Mouse (Mus musculus) CH12.LX (cell line): ENCODE results near the gene Sf3b2. TPM values are rescaled to one million over a fixed set of nuclear protein-coding genes. Genes with fewer than 3 reads are reported as not detected.
A peak's percentile ranks its signal among the peaks of the same experiment; 100 is the strongest.

Experiments used
- DNase-seq: peaks from one replicate; pipeline ENCODE4 v3.0.0-alpha.2; 2013; ENCODE audit errors: extremely low read depth
- H3K27ac ChIP-seq: 2 replicates; pipeline ENCODE4 v1.5.1; 2012; ENCODE audit warnings: low read depth, mild to moderate bottlenecking, control low read depth, moderate library complexity; ENCODE audit not compliant: insufficient read depth
- H3K27me3 ChIP-seq: replicated peaks from 2 replicates; pipeline ENCODE3; 2012; ENCODE audit warnings: inconsistent platforms
- H3K36me3 ChIP-seq, 2 experiments: replicated peaks in 1 of 2; 2 replicates each; pipeline versions ENCODE3 to v1.6.1; 2012; ENCODE audit warnings: inconsistent platforms in 1 of 2, low read length in 1 of 2, mild to moderate bottlenecking in 1 of 2, mixed read lengths in 1 of 2, moderate library complexity in 1 of 2; ENCODE audit not compliant: control insufficient read depth in 1 of 2, insufficient read depth in 1 of 2
- H3K4me1 ChIP-seq, 2 experiments: 2 replicates each; pipeline ENCODE4 v1.6.1; 2012; ENCODE audit warnings: inconsistent platforms in 1 of 2, moderate library complexity in 1 of 2; ENCODE audit not compliant: insufficient read depth in 2 of 2, control insufficient read depth in 1 of 2
- H3K4me2 ChIP-seq: 2 replicates; pipeline ENCODE4 v1.6.1; 2012; ENCODE audit warnings: low read depth, mild to moderate bottlenecking, control low read depth; ENCODE audit not compliant: poor library complexity, insufficient read depth, severe bottlenecking
- H3K4me3 ChIP-seq, 3 experiments: fragments of 150-350 bp in 1 of 3; sonication (generic) in 1 of 3; replicated peaks in 1 of 3; 2 replicates each; pipeline versions ENCODE3 to v1.5.1; 2011 to 2012; ENCODE audit warnings: low read depth in 2 of 3, low read length in 2 of 3, mild to moderate bottlenecking in 2 of 3, moderate library complexity in 2 of 3, control low read depth in 1 of 3, improper control_type of control experiment in 1 of 3, inconsistent platforms in 1 of 3, mixed read lengths in 1 of 3; ENCODE audit not compliant: poor library complexity in 1 of 3
- H3K79me2 ChIP-seq: replicated peaks from 2 replicates; pipeline ENCODE4 v1.6.1; 2012; ENCODE audit warnings: mild to moderate bottlenecking, moderate library complexity; ENCODE audit not compliant: control insufficient read depth, poor library complexity, insufficient read depth, severe bottlenecking; ENCODE audit errors: extremely low read depth
- H3K9ac ChIP-seq: 2 replicates; pipeline ENCODE4 v1.6.1; 2012; ENCODE audit warnings: low read depth, mild to moderate bottlenecking, control low read depth, moderate library complexity; ENCODE audit not compliant: insufficient read depth
- H3K9me3 ChIP-seq: replicated peaks from 2 replicates; pipeline ENCODE3; 2012; ENCODE audit warnings: low read length, inconsistent platforms, mixed read lengths
- BHLHE40 ChIP-seq: IDR thresholded peaks from 2 replicates; pipeline ENCODE4 v1.6.1; 2011; ENCODE audit warnings: mild to moderate bottlenecking, low read depth, low read length, improper control_type of control experiment
- CTCF ChIP-seq, 2 experiments: IDR thresholded peaks in 1 of 2; conservative IDR thresholded peaks in 1 of 2; 2 replicates each; pipeline ENCODE4 v1.5.1; 2011 to 2012; ENCODE audit warnings: low read depth in 2 of 2, low read length in 2 of 2, improper control_type of control experiment in 1 of 2, inconsistent platforms in 1 of 2, mild to moderate bottlenecking in 1 of 2, moderate library complexity in 1 of 2
- EP300 ChIP-seq: IDR thresholded peaks from 2 replicates; pipeline ENCODE4 v1.6.1; 2011; ENCODE audit warnings: low read length, improper control_type of control experiment
- ETS1 ChIP-seq: conservative IDR thresholded peaks from 2 replicates; pipeline ENCODE4 v1.6.1; 2012; ENCODE audit warnings: low read depth, mild to moderate bottlenecking, inconsistent platforms, low read length, improper control_type of control experiment, moderate library complexity
- GABPA ChIP-seq: IDR thresholded peaks from 2 replicates; pipeline ENCODE4 v1.6.1; 2012; ENCODE audit warnings: low read depth, low read length, improper control_type of control experiment, inconsistent platforms; ENCODE audit not compliant: insufficient replicate concordance
- IRF4 ChIP-seq: IDR thresholded peaks from 2 replicates; pipeline ENCODE4 v1.6.1; 2014; ENCODE audit warnings: low read depth, mild to moderate bottlenecking, inconsistent platforms, low read length, improper control_type of control experiment
- JUND ChIP-seq: conservative IDR thresholded peaks from 2 replicates; pipeline ENCODE4 v1.6.1; 2011; ENCODE audit warnings: low read depth, low read length, improper control_type of control experiment
- MAFK ChIP-seq: IDR thresholded peaks from 2 replicates; pipeline ENCODE4 v1.6.1; 2011; ENCODE audit warnings: low read length, improper control_type of control experiment; ENCODE audit not compliant: insufficient replicate concordance
- MAX ChIP-seq: IDR thresholded peaks from 2 replicates; pipeline ENCODE4 v1.6.1; 2011; ENCODE audit warnings: low read length, improper control_type of control experiment
- MEF2A ChIP-seq: IDR thresholded peaks from 2 replicates; pipeline ENCODE4 v1.6.1; 2014; ENCODE audit warnings: low read depth, mild to moderate bottlenecking, inconsistent platforms, low read length, improper control_type of control experiment, borderline replicate concordance
- MXI1 ChIP-seq: IDR thresholded peaks from 2 replicates; pipeline ENCODE4 v1.6.1; 2011; ENCODE audit warnings: mild to moderate bottlenecking, low read depth, low read length, improper control_type of control experiment
- MYC ChIP-seq: IDR thresholded peaks from 2 replicates; pipeline ENCODE4 v1.6.1; 2011; ENCODE audit warnings: low read depth, mild to moderate bottlenecking, improper control_type of control experiment, low read length
- NELFE ChIP-seq: IDR thresholded peaks from 2 replicates; pipeline ENCODE4 v1.6.1; 2011; ENCODE audit warnings: low read depth, low read length, improper control_type of control experiment
- NRF1 ChIP-seq: IDR thresholded peaks from 2 replicates; pipeline ENCODE4 v1.6.1; 2014; ENCODE audit warnings: low read depth, mild to moderate bottlenecking, inconsistent platforms, low read length, improper control_type of control experiment, moderate library complexity
- RAD21 ChIP-seq: IDR thresholded peaks from 2 replicates; pipeline ENCODE4 v1.6.1; 2011; ENCODE audit warnings: low read depth, mild to moderate bottlenecking, low read length, improper control_type of control experiment, moderate library complexity
- SMC3 ChIP-seq: IDR thresholded peaks from 2 replicates; pipeline ENCODE4 v1.6.1; 2011; ENCODE audit warnings: low read depth, low read length, improper control_type of control experiment
- TCF12 ChIP-seq: IDR thresholded peaks from 2 replicates; pipeline ENCODE4 v1.6.1; 2014; ENCODE audit warnings: low read depth, mild to moderate bottlenecking, inconsistent platforms, low read length, improper control_type of control experiment
- UBTF ChIP-seq: IDR thresholded peaks from 2 replicates; pipeline ENCODE4 v1.6.1; 2012; ENCODE audit warnings: low read depth, mild to moderate bottlenecking, inconsistent platforms, low read length, improper control_type of control experiment, moderate library complexity
- USF1 ChIP-seq: IDR thresholded peaks from 2 replicates; pipeline ENCODE4 v1.6.1; 2014; ENCODE audit warnings: low read depth, mild to moderate bottlenecking, inconsistent platforms, low read length, improper control_type of control experiment
- USF2 ChIP-seq: conservative IDR thresholded peaks from 2 replicates; pipeline ENCODE4 v1.6.1; 2011; ENCODE audit warnings: low read depth, low read length, improper control_type of control experiment
- ZC3H11A ChIP-seq: IDR thresholded peaks from 2 replicates; pipeline ENCODE4 v1.6.1; 2012; ENCODE audit warnings: low read depth, mild to moderate bottlenecking, inconsistent platforms, low read length, improper control_type of control experiment
- dilution Hi-C: fragments of 300-500 bp; cut with MboI; formaldehyde crosslinking; loops from 2 replicates; pipeline ENCODE4 v1.14.3; 2020; ENCODE audit warnings: low sequenced_read_pairs; ENCODE audit not compliant: extremely low pct_unique_long_range_greater_than_20kb, extremely low pct_ligation_motif_present
- in situ Hi-C: fragments of 300-500 bp; cut with MboI; formaldehyde crosslinking; loops from 3 replicates; pipeline ENCODE4 v1.14.3; 2019; ENCODE audit warnings: low sequenced_read_pairs, low pct_ligation_motif_present, low pct_unique_long_range_greater_than_20kb, mixed read lengths
- polyA plus RNA-seq: library from polyadenylated mRNA; unstranded; fragments of >175 nt; gene quantifications from 2 replicates; pipeline ENCODE4 v1.2.1, GENCODE M21; 2012; ENCODE audit warnings: low read depth; ENCODE audit not compliant: insufficient read length
- total RNA-seq, 2 experiments: library from RNA; depleted of rRNA; stranded (reverse); fragments of 300-350 nt in 1 of 2; fragments of >200 nt in 1 of 2; gene quantifications; 2 replicates each; pipeline ENCODE4 v1.2.3; 2012 to 2014

The Sf3b2 gene
- total and polyA plus RNA-seq, 3 experiments = 161 to 238 (median 191) TPM

- Histone ChIP-seq H3K27me3 (peaks cover 3% of the 10 kb centered on the region), H3K4me1 (peaks cover 0 to 4% of the 10 kb centered on the region in 2 experiments; a peak in 1 of 4 replicates), H3K4me3 (no peak overlapping the region), H3K9me3 (no peaks in the 10 kb centered on the region), H3K9ac (no peak overlapping the region), H3K4me2 (no peak overlapping the region), H3K36me3 (no peaks in the 10 kb centered on the region), H3K27ac (no peak overlapping the region), H3K79me2 (no peaks in the 10 kb centered on the region)
- no peak for DNase-seq
- dilution Hi-C loops = no loop called here
- in situ Hi-C loops = no loop called here
- no peak for TF ChIP-seq MYC
- TF ChIP-seq NELFE = no peak
- no peak for TF ChIP-seq MAX
- no peak for TF ChIP-seq UBTF
- no peak for TF ChIP-seq JUND
- no peak for TF ChIP-seq MXI1
- TF ChIP-seq ZC3H11A = no peak
- TF ChIP-seq MAFK = no peak
- TF ChIP-seq USF1 = no peak
- TF ChIP-seq GABPA = no peak
- no peak for TF ChIP-seq TCF12
- TF ChIP-seq IRF4 = no peak
These were observed 46.1 kb upstream of the Sf3b2 start for GRCm38 (mm10) chr19:5341360-5341759.

- Histone ChIP-seq H3K4me2 (no peak overlapping the region), H3K4me1 (peaks cover 0 to 4% of the 10 kb centered on the region in 2 experiments; a peak in 1 of 4 replicates), H3K79me2 (no peaks in the 10 kb centered on the region), H3K27ac (no peak overlapping the region), H3K9ac (no peak overlapping the region), H3K27me3 (peaks cover 3% of the 10 kb centered on the region), H3K36me3 (no peaks in the 10 kb centered on the region), H3K4me3 (no peak overlapping the region), H3K9me3 (no peaks in the 10 kb centered on the region)
- in situ Hi-C loops (loop anchor here (5.0 kb wide), 2 partner anchors 36 to 64 kb away; partner anchors contain the start of gene Tsga10ip), dilution Hi-C loops (no loop called here)
- TF ChIP-seq CTCF (conservative IDR thresholded peaks at IDR 0.05 in 1 of 2, IDR thresholded peaks at IDR 0.05 in 1 of 2; ENCODE audit: low read depth in 2 of 2, low read length in 2 of 2) = peak; percentile 93 to 97
- no peak for TF ChIP-seq NRF1
- peak; percentile 77 for TF ChIP-seq RAD21
- 0 out of 2 replicates have a peak, but pooled peaks have one; percentile 56 for TF ChIP-seq MYC
- TF ChIP-seq USF2 = no peak
- TF ChIP-seq ETS1 = no peak
- TF ChIP-seq MAX = no peak
- no peak for TF ChIP-seq NELFE
- no peak for TF ChIP-seq EP300
- no peak; the same call in 1 of the 2 replicates for TF ChIP-seq JUND
- no peak for TF ChIP-seq MEF2A
- TF ChIP-seq SMC3 = peak; percentile 92
- TF ChIP-seq BHLHE40 = no peak
- DNase-seq = peak; percentile 80
These were observed 42.7 kb upstream of the Sf3b2 start for GRCm38 (mm10) chr19:5337975-5338374.
